Mouse (Mus musculus) CH12.LX (cell line): Measurements from ENCODE around the gene Ifi211.
"Not testable (repeated sequence)": the region's sequence is repeated elsewhere in the genome, so short reads cannot be mapped to it uniquely, and the experiment has no call there.

Experiments
- CTCF ChIP-seq, 2 experiments: IDR thresholded peaks in 1 of 2; conservative IDR thresholded peaks in 1 of 2; 2 replicates each; pipeline ENCODE4 v1.5.1; 2011 to 2012; ENCODE audit warnings: low read depth in 2 of 2, low read length in 2 of 2, improper control_type of control experiment in 1 of 2, inconsistent platforms in 1 of 2, mild to moderate bottlenecking in 1 of 2, moderate library complexity in 1 of 2
- ELF1 ChIP-seq: IDR thresholded peaks from 2 replicates; pipeline ENCODE4 v1.6.1; 2014; ENCODE audit warnings: low read depth, mild to moderate bottlenecking, inconsistent platforms, low read length, improper control_type of control experiment
- GABPA ChIP-seq: IDR thresholded peaks from 2 replicates; pipeline ENCODE4 v1.6.1; 2012; ENCODE audit warnings: low read depth, low read length, improper control_type of control experiment, inconsistent platforms; ENCODE audit not compliant: insufficient replicate concordance
- HCFC1 ChIP-seq: IDR thresholded peaks from 2 replicates; pipeline ENCODE4 v1.6.1; 2012; ENCODE audit warnings: low read depth, mild to moderate bottlenecking, inconsistent platforms, low read length, improper control_type of control experiment
- MAFK ChIP-seq: IDR thresholded peaks from 2 replicates; pipeline ENCODE4 v1.6.1; 2011; ENCODE audit warnings: low read length, improper control_type of control experiment; ENCODE audit not compliant: insufficient replicate concordance
- MAX ChIP-seq: IDR thresholded peaks from 2 replicates; pipeline ENCODE4 v1.6.1; 2011; ENCODE audit warnings: low read length, improper control_type of control experiment
- POLR2A ChIP-seq: IDR thresholded peaks from 2 replicates; pipeline ENCODE4 v1.6.1; 2011; ENCODE audit warnings: low read depth, mild to moderate bottlenecking, improper control_type of control experiment, low read length
- USF1 ChIP-seq: IDR thresholded peaks from 2 replicates; pipeline ENCODE4 v1.6.1; 2014; ENCODE audit warnings: low read depth, mild to moderate bottlenecking, inconsistent platforms, low read length, improper control_type of control experiment
- ZMIZ1 ChIP-seq: IDR thresholded peaks from 2 replicates; pipeline ENCODE4 v1.6.1; 2012; ENCODE audit warnings: low read depth, mild to moderate bottlenecking, inconsistent platforms, low read length, improper control_type of control experiment

DNA sequence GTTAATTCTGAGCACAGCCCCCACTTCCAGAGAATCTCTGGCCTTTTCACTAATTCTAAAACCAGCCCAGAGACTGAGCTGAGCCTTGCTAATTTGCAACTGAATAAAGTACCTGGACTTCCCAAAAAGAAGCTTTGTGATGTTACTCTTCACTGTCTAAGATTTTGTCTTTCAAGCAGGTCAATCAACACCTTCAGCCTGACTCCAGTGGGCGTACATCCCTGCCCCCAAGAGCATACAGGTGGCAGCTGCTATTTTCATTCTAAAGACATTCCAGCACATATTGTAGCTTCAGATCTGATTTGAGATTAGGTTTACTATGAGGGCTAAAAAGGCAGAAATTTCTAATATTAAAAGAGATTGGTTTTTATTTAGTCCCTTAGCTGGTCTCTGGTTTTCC lies 44.3 kb downstream of the Ifi211 start:
- TF ChIP-seq CTCF (conservative IDR thresholded peaks at IDR 0.05 in 1 of 2, IDR thresholded peaks at IDR 0.05 in 1 of 2; ENCODE audit: low read depth in 2 of 2, low read length in 2 of 2); GABPA; USF1; MAX; POLR2A; ELF1; MAFK; ZMIZ1; HCFC1: not testable (repeated sequence)
